Mouse (Mus musculus) myocyte (in vitro differentiated cells): ENCODE results near the gene Tob1. TPM values are rescaled to one million over a fixed set of nuclear protein-coding genes. Genes with fewer than 3 reads are reported as not detected.
A peak's percentile ranks its signal among the peaks of the same experiment; 100 is the strongest.

ENCODE experiments used
- H3K27me3 ChIP-seq: one replicate; pipeline ENCODE4 v1.6.1; 2011; ENCODE audit not compliant: control insufficient read depth, insufficient read depth, insufficient read length
- H3K36me3 ChIP-seq: one replicate; pipeline ENCODE4 v1.6.1; 2011; ENCODE audit not compliant: control insufficient read depth, insufficient read depth
- H3K4me2 ChIP-seq: one replicate; pipeline ENCODE4 v1.6.1; 2011; ENCODE audit warnings: low read depth, control low read depth
- H3K4me3 ChIP-seq: one replicate; pipeline ENCODE4 v1.5.1; 2011; ENCODE audit warnings: mild to moderate bottlenecking, control low read depth, moderate library complexity
- H3K79me2 ChIP-seq: one replicate; pipeline ENCODE4 v1.6.1; 2011; ENCODE audit not compliant: control insufficient read depth, insufficient read depth
- H3ac ChIP-seq: one replicate; pipeline ENCODE4 v1.6.1; 2011; ENCODE audit not compliant: control insufficient read depth, insufficient read length
- CEBPB ChIP-seq: IDR thresholded peaks from 2 replicates; pipeline ENCODE4 v1.6.1; 2011; ENCODE audit warnings: mild to moderate bottlenecking, moderate library complexity; ENCODE audit not compliant: poor library complexity, insufficient read depth, severe bottlenecking
- E2F4 ChIP-seq: IDR thresholded peaks from one replicate; pipeline ENCODE4 v1.6.1; 2011; ENCODE audit warnings: mild to moderate bottlenecking, control low read depth, moderate library complexity; ENCODE audit not compliant: insufficient read depth
- MAX ChIP-seq: IDR thresholded peaks from one replicate; pipeline ENCODE4 v1.6.1; 2011; ENCODE audit warnings: low read depth, mild to moderate bottlenecking, control low read depth
- MYOD1 ChIP-seq, 3 experiments: IDR thresholded peaks; one replicate each; pipeline ENCODE4 v1.6.1; 2011; ENCODE audit warnings: control low read depth in 2 of 3, low read depth in 2 of 3, mild to moderate bottlenecking in 2 of 3, moderate library complexity in 1 of 3; ENCODE audit not compliant: insufficient read length in 2 of 3, control insufficient read depth in 1 of 3
- MYOG ChIP-seq, 3 experiments: IDR thresholded peaks; one replicate each; pipeline ENCODE4 v1.6.1; 2011; ENCODE audit warnings: control low read depth in 2 of 3, low read depth in 2 of 3, mild to moderate bottlenecking in 2 of 3; ENCODE audit not compliant: insufficient read length in 2 of 3, control insufficient read depth in 1 of 3, insufficient read depth in 1 of 3
- POLR2A ChIP-seq: IDR thresholded peaks from one replicate; pipeline ENCODE4 v1.6.1; 2011; ENCODE audit warnings: low read depth, mild to moderate bottlenecking, control low read depth, moderate library complexity; ENCODE audit not compliant: insufficient read length
- POLR2AphosphoS2 ChIP-seq: IDR thresholded peaks from one replicate; pipeline ENCODE4 v1.6.1; 2011; ENCODE audit warnings: low read depth, control low read depth; ENCODE audit not compliant: insufficient read length
- REST ChIP-seq: IDR thresholded peaks from one replicate; pipeline ENCODE4 v1.6.1; 2011; ENCODE audit warnings: mild to moderate bottlenecking, control low read depth, moderate library complexity; ENCODE audit not compliant: insufficient read depth, insufficient read length
- SRF ChIP-seq: IDR thresholded peaks from one replicate; pipeline ENCODE4 v1.6.1; 2011; ENCODE audit warnings: low read depth; ENCODE audit not compliant: control insufficient read depth, insufficient read length
- TCF12 ChIP-seq: IDR thresholded peaks from one replicate; pipeline ENCODE4 v1.6.1; 2011; ENCODE audit warnings: mild to moderate bottlenecking, control low read depth; ENCODE audit not compliant: poor library complexity, insufficient read depth, severe bottlenecking
- TCF3 ChIP-seq: IDR thresholded peaks from one replicate; pipeline ENCODE4 v1.6.1; 2011; ENCODE audit warnings: low read depth, control low read depth; ENCODE audit not compliant: insufficient read length
- USF1 ChIP-seq: IDR thresholded peaks from one replicate; pipeline ENCODE4 v1.6.1; 2011; ENCODE audit warnings: low read depth, mild to moderate bottlenecking, control low read depth, moderate library complexity
- polyA plus RNA-seq: library from polyadenylated mRNA; unstranded; fragments of >200 nt; fragmentation: generic; extraction: Trizol; gene quantifications from one replicate; pipeline ENCODE4 v1.2.1, GENCODE M21; 2012; ENCODE audit warnings: missing spikeins

Gene Tob1
- polyA plus RNA-seq, 1 experiment: 32.8 TPM

DNA sequence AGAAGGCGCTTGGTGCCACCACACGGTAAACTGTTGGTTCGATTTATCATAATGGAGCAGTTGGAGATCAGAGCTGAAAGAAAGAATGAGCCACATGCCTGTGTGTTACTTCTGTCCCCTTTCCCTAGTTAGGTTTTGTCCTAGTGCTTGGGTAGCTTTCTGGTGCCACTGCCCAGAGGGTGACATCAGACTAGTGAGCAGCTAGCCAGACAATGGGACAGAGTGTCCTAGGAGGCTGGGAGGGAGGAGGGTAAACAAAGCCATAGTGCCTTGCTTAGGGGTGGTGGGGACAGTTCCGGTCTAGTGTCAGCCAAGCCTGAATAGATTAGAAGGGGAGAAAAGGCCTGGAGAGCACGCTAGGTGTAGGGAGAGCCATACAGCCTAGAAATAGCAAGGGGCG, 22.2 kb downstream of the Tob1 start:
- no peaks in the 10 kb centered on the region for H3K79me2 ChIP-seq
- no peaks in the 10 kb centered on the region for H3K27me3 ChIP-seq
- no peak overlapping the region for H3ac ChIP-seq
- TF ChIP-seq REST (no peak), SRF (no peak), POLR2AphosphoS2 (no peak), POLR2A (no peak), MYOG (IDR thresholded peaks at IDR 0.05; ENCODE audit: control insufficient read depth in 1 of 3, insufficient read depth in 1 of 3, insufficient read length in 2 of 3, low read depth in 2 of 3) (no peak), E2F4 (no peak), MAX (no peak), USF1 (no peak), MYOD1 (IDR thresholded peaks at IDR 0.05; ENCODE audit: control insufficient read depth in 1 of 3, insufficient read length in 2 of 3, low read depth in 2 of 3) (no peak), TCF3 (no peak), CEBPB (no peak), TCF12 (no peak)
- H3K4me2 ChIP-seq: no peak overlapping the region
- H3K4me3 ChIP-seq: no peak overlapping the region
- H3K36me3 ChIP-seq: no peaks in the 10 kb centered on the region

DNA sequence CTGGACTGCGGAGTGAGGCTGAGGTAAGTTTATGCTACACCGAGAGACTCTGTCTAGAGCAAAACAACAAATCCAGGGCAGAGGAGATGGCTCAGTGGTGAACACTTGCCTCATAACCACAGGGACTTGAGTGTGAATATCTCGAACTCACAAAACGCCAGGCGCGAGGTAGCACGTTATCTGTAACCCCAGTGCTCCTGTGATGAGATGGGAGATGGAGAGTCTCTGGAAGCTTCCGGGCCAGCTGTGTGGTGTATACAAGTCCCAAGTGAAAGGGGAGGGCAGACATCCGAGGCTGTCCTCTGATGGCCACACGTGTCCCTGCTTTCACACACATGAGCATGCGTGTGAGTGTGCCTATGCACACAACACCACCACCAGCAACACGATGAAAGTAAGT, 23.1 kb downstream of the Tob1 start:
- TF ChIP-seq MAX (no peak), CEBPB (no peak), POLR2AphosphoS2 (no peak), POLR2A (no peak), USF1 (no peak), REST (no peak), MYOD1 (IDR thresholded peaks at IDR 0.05; ENCODE audit: control insufficient read depth in 1 of 3, insufficient read length in 2 of 3, low read depth in 2 of 3) (no peak), E2F4 (no peak), SRF (no peak), TCF3 (no peak)
- H3K79me2 ChIP-seq: no peaks in the 10 kb centered on the region
- no peak overlapping the region for H3K4me3 ChIP-seq
- no peak overlapping the region for H3ac ChIP-seq
- no peaks in the 10 kb centered on the region for H3K36me3 ChIP-seq
- no peak overlapping the region for H3K4me2 ChIP-seq
- no peaks in the 10 kb centered on the region for H3K27me3 ChIP-seq

DNA sequence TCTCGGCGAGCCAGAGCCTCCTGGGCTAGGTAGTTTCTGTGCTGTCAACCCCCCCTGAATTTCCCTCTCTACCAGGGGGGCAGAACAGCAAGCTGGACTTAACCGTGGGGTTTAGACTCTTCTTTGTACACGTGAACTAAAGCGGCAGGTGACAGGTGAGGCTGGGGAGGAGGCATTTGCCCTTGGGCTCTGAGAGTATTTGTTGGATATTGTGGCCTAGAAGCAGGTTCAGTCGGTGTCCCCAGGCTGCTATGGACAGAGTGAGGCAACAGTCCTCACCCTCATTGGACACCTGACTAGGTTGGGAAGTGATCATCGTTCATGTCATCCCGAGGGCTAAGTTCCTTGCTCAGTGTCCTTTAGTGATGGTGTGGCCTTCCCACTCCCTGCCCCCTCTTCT, 23.6 kb downstream of the Tob1 start:
- Histone ChIP-seq H3ac (no peak overlapping the region), H3K4me2 (no peak overlapping the region), H3K79me2 (no peaks in the 10 kb centered on the region), H3K4me3 (no peak overlapping the region), H3K36me3 (no peaks in the 10 kb centered on the region), H3K27me3 (no peaks in the 10 kb centered on the region)
- TF ChIP-seq CEBPB (no peak), POLR2A (no peak), TCF12 (no peak), POLR2AphosphoS2 (no peak), TCF3 (no peak), SRF (no peak), E2F4 (no peak), USF1 (no peak), MYOG (IDR thresholded peaks at IDR 0.05; ENCODE audit: control insufficient read depth in 1 of 3, insufficient read depth in 1 of 3, insufficient read length in 2 of 3, low read depth in 2 of 3) (no peak), MAX (no peak), REST (no peak), MYOD1 (IDR thresholded peaks at IDR 0.05; ENCODE audit: control insufficient read depth in 1 of 3, insufficient read length in 2 of 3, low read depth in 2 of 3) (no peak)

DNA sequence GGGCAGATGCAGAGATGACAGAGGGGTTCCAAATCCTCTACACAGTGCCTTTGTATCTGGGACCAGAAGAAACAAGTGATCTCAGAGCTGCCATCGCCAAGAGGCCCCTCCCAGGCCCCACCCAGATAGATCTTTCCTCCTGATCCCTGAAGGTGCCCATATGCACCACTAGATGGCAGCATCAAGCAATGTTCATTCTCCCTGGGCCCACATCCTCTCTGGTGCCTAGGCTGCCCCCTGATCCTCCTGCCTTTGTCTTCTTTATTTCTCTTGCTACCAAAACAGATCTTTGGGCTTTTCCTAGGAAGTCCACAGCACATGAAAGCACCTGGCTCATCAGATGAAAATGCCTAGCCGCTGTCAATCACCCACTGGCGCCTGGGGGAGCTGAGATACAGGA, 24.8 kb downstream of the Tob1 start:
- Histone ChIP-seq H3K36me3 (no peaks in the 10 kb centered on the region), H3K4me3 (no peak overlapping the region), H3K27me3 (no peaks in the 10 kb centered on the region), H3K79me2 (no peaks in the 10 kb centered on the region), H3K4me2 (peak overlapping the region; percentile 56), H3ac (no peak overlapping the region)
- TF ChIP-seq REST (no peak), TCF12 (no peak), TCF3 (no peak), POLR2A (no peak), CEBPB (no peak), E2F4 (no peak), MYOG (IDR thresholded peaks at IDR 0.05; ENCODE audit: control insufficient read depth in 1 of 3, insufficient read depth in 1 of 3, insufficient read length in 2 of 3, low read depth in 2 of 3) (no peak), MAX (no peak), MYOD1 (IDR thresholded peaks at IDR 0.05; ENCODE audit: control insufficient read depth in 1 of 3, insufficient read length in 2 of 3, low read depth in 2 of 3) (no peak), POLR2AphosphoS2 (no peak), SRF (no peak)
